ENCODE assay signal across 8 mouse cellular contexts in the genomic region with DNA sequence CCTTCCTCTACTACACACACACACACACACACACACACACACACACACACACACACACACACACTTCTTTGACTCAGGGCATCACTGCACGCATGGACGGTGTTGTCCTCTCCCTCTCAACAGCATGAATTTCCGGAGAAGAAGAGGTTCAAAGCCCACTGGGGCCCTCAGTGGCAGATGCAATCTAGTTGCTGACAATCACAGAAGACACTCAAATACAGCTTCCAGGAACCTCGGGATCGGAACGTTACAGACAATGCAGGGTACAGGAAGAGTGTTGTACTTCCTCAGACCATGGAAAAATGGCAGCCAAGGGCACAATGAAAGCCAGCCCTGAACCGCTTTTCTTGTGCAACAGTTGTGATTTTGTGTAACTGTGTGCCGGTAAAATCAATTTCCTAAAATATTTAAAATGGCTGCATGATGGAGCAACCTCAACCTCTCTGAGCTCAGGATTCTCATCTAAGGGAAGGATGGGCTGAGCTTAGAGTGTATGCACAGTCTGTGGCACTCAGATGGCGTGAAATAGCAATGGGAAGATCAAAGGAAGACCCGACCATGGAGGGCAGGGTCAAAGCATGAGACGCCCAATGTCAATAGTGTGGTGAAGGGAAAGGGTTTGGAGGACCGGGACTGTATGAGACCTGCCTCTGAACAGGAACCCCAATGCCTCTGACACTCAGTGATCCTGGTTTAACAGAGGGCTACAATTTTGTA. TPM values are rescaled to one million over a fixed set of nuclear protein-coding genes. Genes with fewer than 3 reads are reported as not detected.
DNase-seq lines count a peak whose midpoint lies in the region; ATAC-seq and TF ChIP-seq lines count a peak whose summit lies in the region.

No protein-coding gene starts in this region.

- 35% methylated on average over 12 of the region's 12 CpGs for WGBS in kidney, embryonic 15.5 days
- WGBS in heart, embryonic 10.5 days, result 65% methylated on average over 12 of the region's 12 CpGs
- WGBS in limb, embryonic 14.5 days, result 65% methylated on average over 12 of the region's 12 CpGs

- no peaks in the 10 kb centered on the region for H3K9me3 ChIP-seq in kidney, embryonic 15.5 days (replicated peaks)
- no peaks in the 10 kb centered on the region for H3K9me3 ChIP-seq in heart, embryonic 10.5 days
- no peaks in the 10 kb centered on the region for H3K9me3 ChIP-seq in limb, embryonic 14.5 days (ENCODE audit: control insufficient read depth, low read length)

- H3ac ChIP-seq in myocyte (ENCODE audit: control insufficient read depth, insufficient read length), result no peak overlapping the region

- DNase-seq in kidney, adult 8-10 months, result no peak
- DNase-seq in heart, embryonic 10.5 days (ENCODE audit: low spot score), result no peak
- DNase-seq in limb, embryonic 14.5 days (ENCODE audit: low spot score), result no peak
- no peak for DNase-seq in layer of hippocampus, adult 9-11 months
- DNase-seq in urinary bladder, postnatal 25 days (ENCODE audit: low spot score), result no peak
- no peak for DNase-seq in frontal cortex, postnatal 25 days (ENCODE audit: low spot score in 2 of 2)

- H3K27me3 ChIP-seq in kidney, embryonic 15.5 days, result no peaks in the 10 kb centered on the region
- no peaks in the 10 kb centered on the region for H3K27me3 ChIP-seq in heart, embryonic 10.5 days (ENCODE audit: insufficient read depth, poor library complexity, severe bottlenecking)
- H3K27me3 ChIP-seq in limb, embryonic 14.5 days (ENCODE audit: control insufficient read depth, insufficient read depth, low read length), result no peaks in the 10 kb centered on the region
- H3K27me3 ChIP-seq in myocyte (ENCODE audit: control insufficient read depth, insufficient read depth, insufficient read length), result no peaks in the 10 kb centered on the region

- no peaks in the 10 kb centered on the region for H3K36me3 ChIP-seq in kidney, embryonic 15.5 days
- H3K36me3 ChIP-seq in heart, embryonic 10.5 days, result no peaks in the 10 kb centered on the region
- H3K36me3 ChIP-seq in limb, embryonic 14.5 days (ENCODE audit: control insufficient read depth, insufficient read depth, low read length), result no peaks in the 10 kb centered on the region
- no peaks in the 10 kb centered on the region for H3K36me3 ChIP-seq in myocyte (ENCODE audit: control insufficient read depth, insufficient read depth)

- peaks cover 97% of the 10 kb centered on the region for H3K79me2 ChIP-seq in myocyte (ENCODE audit: control insufficient read depth, insufficient read depth)

- no peak for ATAC-seq in kidney, embryonic 15.5 days (replicated peaks; ENCODE audit: low FRiP score)
- no peak; the same call in 1 of the 2 replicates for ATAC-seq in limb, embryonic 14.5 days (ENCODE audit: low FRiP score, low read depth)

- H3K4me2 ChIP-seq in kidney, embryonic 15.5 days, result peak overlapping the region; percentile 50
- H3K4me2 ChIP-seq in limb, embryonic 14.5 days (replicated peaks; ENCODE audit: low read depth, low read length, severe bottlenecking), result peak overlapping the region; percentile 31
- H3K4me2 ChIP-seq in myocyte (ENCODE audit: low read depth), result peak overlapping the region; percentile 47

- H3K4me3 ChIP-seq in kidney, embryonic 15.5 days (replicated peaks), result no peak overlapping the region
- H3K4me3 ChIP-seq in heart, embryonic 10.5 days, result peak overlapping the region; percentile 13; the same call in 1 of the 2 replicates
- H3K4me3 ChIP-seq in limb, embryonic 14.5 days (replicated peaks; ENCODE audit: low read length), result no peak overlapping the region
- H3K4me3 ChIP-seq in myocyte, result no peak overlapping the region

- no peak overlapping the region for H3K9ac ChIP-seq in kidney, embryonic 15.5 days
- no peak overlapping the region for H3K9ac ChIP-seq in limb, embryonic 14.5 days (ENCODE audit: low read depth, low read length, severe bottlenecking)

- H3K27ac ChIP-seq in kidney, embryonic 15.5 days, result peak overlapping the region; percentile 83
- H3K27ac ChIP-seq in heart, embryonic 10.5 days, result peak overlapping the region; percentile 65; the same call in 1 of the 2 replicates
- no peak overlapping the region for H3K27ac ChIP-seq in limb, embryonic 14.5 days (replicated peaks; ENCODE audit: low read depth, low read length)

- peaks cover 59% of the 10 kb centered on the region for H3K4me1 ChIP-seq in kidney, embryonic 15.5 days
- peaks cover 26% of the 10 kb centered on the region for H3K4me1 ChIP-seq in heart, embryonic 10.5 days
- H3K4me1 ChIP-seq in limb, embryonic 14.5 days (ENCODE audit: control insufficient read depth, insufficient read depth, low read length), result peaks cover 21% of the 10 kb centered on the region

- no peak for TF ChIP-seq POLR2A in limb, embryonic 14.5 days (IDR thresholded peaks at IDR 0.05; ENCODE audit: borderline replicate concordance, extremely low read depth, insufficient read depth, insufficient read length)
- TF ChIP-seq POLR2A in myocyte (IDR thresholded peaks at IDR 0.05; ENCODE audit: insufficient read length, low read depth), result no peak

TF ChIP-seq in myocyte, 11 proteins besides CTCF, POLR2A, EP300 and RAD21:
- TF ChIP-seq TCF3 (IDR thresholded peaks at IDR 0.05; ENCODE audit: insufficient read length, low read depth), result no peak
- no peak for TF ChIP-seq MAX (IDR thresholded peaks at IDR 0.05; ENCODE audit: low read depth)
- no peak for TF ChIP-seq TCF12 (IDR thresholded peaks at IDR 0.05; ENCODE audit: insufficient read depth, poor library complexity, severe bottlenecking)
- no peak for TF ChIP-seq MYOD1 (IDR thresholded peaks at IDR 0.05; ENCODE audit: control insufficient read depth in 1 of 3, insufficient read length in 2 of 3, low read depth in 2 of 3)
- TF ChIP-seq USF1 (IDR thresholded peaks at IDR 0.05; ENCODE audit: low read depth), result no peak
- TF ChIP-seq CEBPB (IDR thresholded peaks at IDR 0.05; ENCODE audit: insufficient read depth, poor library complexity, severe bottlenecking), result no peak
- no peak for TF ChIP-seq SRF (IDR thresholded peaks at IDR 0.05; ENCODE audit: control insufficient read depth, insufficient read length, low read depth)
- TF ChIP-seq MYOG (IDR thresholded peaks at IDR 0.05; ENCODE audit: control insufficient read depth in 1 of 3, insufficient read depth in 1 of 3, insufficient read length in 2 of 3, low read depth in 2 of 3), result no peak

RNA-seq across cellular contexts. Expression of a gene that starts 33.3 kb away (rescaled TPM):
- 23.3 and 23.9 TPM in 2 replicates for polyA plus RNA-seq in kidney, embryonic 15.5 days (2015; fragmentation: Nextera tagmentation; extraction: Ambion mirVana)
- 15.1 and 15.8 TPM in 2 replicates for polyA plus RNA-seq in heart, embryonic 10.5 days (2016; fragmentation: Nextera tagmentation; extraction: Ambion mirVana)
- polyA plus RNA-seq in limb, embryonic 14.5 days (2012; rRNA removed), result 9.7 and 10.2 TPM in 2 replicates
- 17.3 and 18.7 TPM in 2 replicates for polyA plus RNA-seq in limb, embryonic 14.5 days (2014; fragmentation: Nextera tagmentation; extraction: Ambion mirVana)
- 3.9 TPM for polyA plus RNA-seq in myocyte (2012; fragmentation: generic; extraction: Trizol)
